Mouse (Mus musculus): ENCODE measurements around the gene Adtrp. TPM values are rescaled to one million over a fixed set of nuclear protein-coding genes. Genes with fewer than 3 reads are reported as not detected.

The Adtrp gene
- polyA plus RNA-seq (2014; fragmentation: Nextera tagmentation; extraction: Ambion mirVana): 3.1 and 3.3 TPM in 2 replicates

DNA sequence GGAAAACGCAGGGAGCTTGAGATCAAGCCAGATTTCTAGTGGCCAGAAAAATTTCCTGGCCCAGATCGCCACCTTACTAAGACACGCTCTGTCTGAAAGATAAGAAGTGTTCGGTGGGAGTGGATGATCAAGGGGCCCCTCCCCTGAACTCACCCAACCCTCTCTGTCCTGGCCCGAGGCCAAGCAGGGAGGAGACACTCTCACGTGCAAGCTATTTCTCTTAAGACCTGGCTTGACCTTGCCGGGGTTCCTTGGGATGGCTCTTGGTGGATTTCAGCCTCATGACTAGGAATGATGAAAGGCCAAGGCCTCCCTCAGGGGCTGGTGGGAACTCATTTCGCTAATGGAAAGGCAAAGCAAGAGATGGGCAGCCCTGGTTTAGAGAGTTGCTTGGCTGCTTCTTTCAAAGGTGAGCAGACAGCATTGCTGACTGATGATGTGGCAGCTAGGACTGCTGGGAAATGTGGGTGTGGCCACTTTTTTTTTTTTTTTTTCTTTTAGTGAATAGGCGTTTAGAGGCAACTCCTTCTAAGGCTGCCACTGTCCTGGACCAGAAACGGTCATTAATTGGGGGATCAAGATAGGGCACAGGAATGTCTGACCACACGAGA lies at the start of gene Adtrp:
Adtrp (minus strand) TSS at position 169 of the 611 bp plus-strand sequence.
- WGBS: 61% methylated on average over 11 of the region's 11 CpGs
- no peak within 1 kb of the TSS for H3K9ac ChIP-seq (ENCODE audit: low read depth, low read length)
- H3K9me3 ChIP-seq (ENCODE audit: control insufficient read depth, low read length): no peaks in the 10 kb centered on the region
- no peaks in the 10 kb centered on the region for H3K36me3 ChIP-seq (ENCODE audit: control insufficient read depth, insufficient read depth, low read length)
- no peak within 1 kb of the TSS for H3K27ac ChIP-seq (replicated peaks; ENCODE audit: low read depth, low read length)
- peak; percentile 32 for DNase-seq (ENCODE audit: low spot score)
- no peak for ATAC-seq (ENCODE audit: low read depth)
- H3K27me3 ChIP-seq (replicated peaks; ENCODE audit: control insufficient read depth, insufficient read depth, low read length): no peaks in the 10 kb centered on the region
- H3K4me3 ChIP-seq (ENCODE audit: low read depth, low read length): no peak within 1 kb of the TSS
- H3K4me2 ChIP-seq (ENCODE audit: low read depth, low read length): no peak within 1 kb of the TSS
- H3K4me1 ChIP-seq (ENCODE audit: control insufficient read depth, insufficient read depth, low read length): no peaks in the 10 kb centered on the region

GRCm38 (mm10) chr13:41892016-41892415 lies 44.5 kb upstream of the Adtrp start:
- H3K9me3 ChIP-seq (ENCODE audit: control insufficient read depth, low read length): no peaks in the 10 kb centered on the region
- H3K27ac ChIP-seq (replicated peaks; ENCODE audit: low read depth, low read length): no peak overlapping the region
- H3K9ac ChIP-seq (ENCODE audit: low read depth, low read length): no peak overlapping the region
- no peak overlapping the region for H3K4me3 ChIP-seq (ENCODE audit: low read depth, low read length)
- WGBS: 94% methylated on average over 12 of the region's 12 CpGs
- ATAC-seq (ENCODE audit: low read depth) (no peak), DNase-seq (ENCODE audit: low spot score) (no peak)
- H3K4me2 ChIP-seq (ENCODE audit: low read depth, low read length): no peak overlapping the region
- H3K36me3 ChIP-seq (ENCODE audit: control insufficient read depth, insufficient read depth, low read length): no peaks in the 10 kb centered on the region
- no peaks in the 10 kb centered on the region for H3K4me1 ChIP-seq (ENCODE audit: control insufficient read depth, insufficient read depth, low read length)
- H3K27me3 ChIP-seq (replicated peaks; ENCODE audit: control insufficient read depth, insufficient read depth, low read length): no peaks in the 10 kb centered on the region

DNA sequence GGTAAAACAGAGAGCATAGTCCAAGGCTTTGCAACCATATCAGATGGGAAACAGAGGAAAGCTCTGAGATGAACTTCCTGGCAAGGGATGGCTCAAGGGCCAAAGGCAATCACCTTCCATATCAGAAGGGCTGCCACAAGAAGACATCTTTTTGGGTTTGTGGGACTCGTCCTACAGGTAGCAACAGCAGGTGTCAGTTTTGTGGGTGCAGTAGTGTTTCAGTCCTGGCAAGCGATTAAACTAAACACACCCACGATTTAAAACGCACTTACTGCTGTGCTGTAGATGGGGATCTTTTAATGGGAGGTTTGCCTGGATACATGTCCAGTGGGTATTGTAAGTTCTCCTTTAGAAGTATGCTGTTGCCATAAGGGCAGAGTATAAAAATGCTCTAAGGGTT lies 43.1 kb upstream of the Adtrp start:
- Histone ChIP-seq H3K9ac (ENCODE audit: low read depth, low read length) (no peak overlapping the region), H3K4me2 (ENCODE audit: low read depth, low read length) (no peak overlapping the region), H3K4me1 (ENCODE audit: control insufficient read depth, insufficient read depth, low read length) (no peaks in the 10 kb centered on the region), H3K27ac (replicated peaks; ENCODE audit: low read depth, low read length) (no peak overlapping the region), H3K27me3 (replicated peaks; ENCODE audit: control insufficient read depth, insufficient read depth, low read length) (no peaks in the 10 kb centered on the region), H3K4me3 (ENCODE audit: low read depth, low read length) (no peak overlapping the region), H3K36me3 (ENCODE audit: control insufficient read depth, insufficient read depth, low read length) (no peaks in the 10 kb centered on the region), H3K9me3 (ENCODE audit: control insufficient read depth, low read length) (no peaks in the 10 kb centered on the region)
- 79% methylated on average over 4 of the region's 4 CpGs for WGBS
- DNase-seq (ENCODE audit: low spot score) (no peak), ATAC-seq (ENCODE audit: low read depth) (no peak)

- Histone ChIP-seq H3K9me3 (ENCODE audit: control insufficient read depth, low read length) (no peaks in the 10 kb centered on the region), H3K9ac (ENCODE audit: low read depth, low read length) (no peak overlapping the region), H3K4me3 (ENCODE audit: low read depth, low read length) (no peak overlapping the region), H3K36me3 (ENCODE audit: control insufficient read depth, insufficient read depth, low read length) (no peaks in the 10 kb centered on the region), H3K4me2 (ENCODE audit: low read depth, low read length) (no peak overlapping the region), H3K27me3 (replicated peaks; ENCODE audit: control insufficient read depth, insufficient read depth, low read length) (no peaks in the 10 kb centered on the region), H3K4me1 (ENCODE audit: control insufficient read depth, insufficient read depth, low read length) (no peaks in the 10 kb centered on the region), H3K27ac (replicated peaks; ENCODE audit: low read depth, low read length) (no peak overlapping the region)
- 90% methylated on average over 2 of the region's 2 CpGs for WGBS
- DNase-seq (ENCODE audit: low spot score): no peak
- ATAC-seq (ENCODE audit: low read depth): no peak
These were observed 42.7 kb upstream of the Adtrp start for GRCm38 (mm10) chr13:41890111-41890600.

DNA sequence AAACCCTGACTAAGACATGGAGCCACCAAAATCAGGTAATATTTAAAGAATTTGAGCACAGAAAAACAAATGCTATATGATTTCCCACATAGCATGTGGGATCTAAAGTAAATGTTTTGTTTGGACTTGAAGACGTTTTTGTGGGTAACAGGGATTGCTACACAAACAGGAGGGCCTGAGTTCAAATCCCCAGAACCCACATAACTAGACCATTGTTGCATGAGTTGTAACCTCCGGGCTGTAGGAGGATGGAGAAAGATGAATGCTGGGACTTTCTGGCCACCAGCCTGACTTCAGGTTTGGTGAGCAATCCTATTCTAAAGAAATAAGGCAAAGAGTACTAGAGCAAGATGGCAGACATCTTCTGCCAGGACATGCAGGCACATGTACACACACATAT lies 41.2 kb upstream of the Adtrp start:
- Histone ChIP-seq H3K36me3 (ENCODE audit: control insufficient read depth, insufficient read depth, low read length) (no peaks in the 10 kb centered on the region), H3K27me3 (replicated peaks; ENCODE audit: control insufficient read depth, insufficient read depth, low read length) (no peaks in the 10 kb centered on the region), H3K9ac (ENCODE audit: low read depth, low read length) (no peak overlapping the region), H3K9me3 (ENCODE audit: control insufficient read depth, low read length) (no peaks in the 10 kb centered on the region), H3K27ac (replicated peaks; ENCODE audit: low read depth, low read length) (no peak overlapping the region), H3K4me1 (ENCODE audit: control insufficient read depth, insufficient read depth, low read length) (no peaks in the 10 kb centered on the region), H3K4me2 (ENCODE audit: low read depth, low read length) (no peak overlapping the region), H3K4me3 (ENCODE audit: low read depth, low read length) (no peak overlapping the region)
- 84% methylated on average over 2 of the region's 2 CpGs for whole genome bisulfite sequencing
- no peak for DNase-seq (ENCODE audit: low spot score)
- no peak for ATAC-seq (ENCODE audit: low read depth)

- WGBS: 88% methylated on average over 4 of the region's 4 CpGs
- no peak overlapping the region for H3K4me2 ChIP-seq (ENCODE audit: low read depth, low read length)
- no peak overlapping the region for H3K4me3 ChIP-seq (ENCODE audit: low read depth, low read length)
- no peaks in the 10 kb centered on the region for H3K27me3 ChIP-seq (replicated peaks; ENCODE audit: control insufficient read depth, insufficient read depth, low read length)
- H3K9ac ChIP-seq (ENCODE audit: low read depth, low read length): no peak overlapping the region
- DNase-seq (ENCODE audit: low spot score): no peak
- no peak overlapping the region for H3K27ac ChIP-seq (replicated peaks; ENCODE audit: low read depth, low read length)
- no peaks in the 10 kb centered on the region for H3K4me1 ChIP-seq (ENCODE audit: control insufficient read depth, insufficient read depth, low read length)
- no peaks in the 10 kb centered on the region for H3K9me3 ChIP-seq (ENCODE audit: control insufficient read depth, low read length)
- ATAC-seq (ENCODE audit: low read depth): no peak
- no peaks in the 10 kb centered on the region for H3K36me3 ChIP-seq (ENCODE audit: control insufficient read depth, insufficient read depth, low read length)
These were observed 38.6 kb upstream of the Adtrp start for GRCm38 (mm10) chr13:41886120-41886519.

DNA sequence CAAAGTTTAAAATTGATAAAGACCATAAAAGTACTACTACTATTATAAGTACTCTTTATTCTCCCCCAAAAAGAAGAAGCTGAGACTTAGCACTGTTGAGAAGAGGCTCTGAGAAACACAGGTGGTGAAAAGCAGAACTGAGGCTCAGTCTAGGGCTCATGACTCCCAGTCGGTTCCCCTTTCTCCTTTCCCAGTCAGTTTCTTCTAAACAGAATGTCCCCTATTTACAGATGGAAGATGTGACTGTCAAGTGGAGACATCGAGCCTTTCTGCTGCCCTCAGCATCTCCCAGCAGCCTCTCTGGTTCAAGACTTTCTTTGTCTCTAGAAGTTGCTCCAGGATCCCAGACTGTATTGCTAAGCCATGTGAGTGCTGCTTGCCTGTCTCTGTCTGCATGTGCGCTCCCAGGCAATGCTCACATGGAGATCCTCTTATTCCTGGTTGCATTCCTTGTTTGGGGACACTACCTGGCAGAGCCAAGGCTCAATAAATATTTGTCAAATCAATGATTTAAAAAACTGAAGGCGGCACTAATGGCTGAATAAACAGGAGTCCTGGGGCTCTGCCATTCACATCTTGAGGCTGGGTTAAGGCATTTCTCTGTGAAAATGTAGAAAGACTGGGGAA lies 36.3 kb upstream of the Adtrp start:
- H3K4me2 ChIP-seq (ENCODE audit: low read depth, low read length): no peak overlapping the region
- no peaks in the 10 kb centered on the region for H3K27me3 ChIP-seq (replicated peaks; ENCODE audit: control insufficient read depth, insufficient read depth, low read length)
- 69% methylated on average over 4 of the region's 4 CpGs for WGBS
- no peak overlapping the region for H3K9ac ChIP-seq (ENCODE audit: low read depth, low read length)
- H3K36me3 ChIP-seq (ENCODE audit: control insufficient read depth, insufficient read depth, low read length): no peaks in the 10 kb centered on the region
- H3K4me1 ChIP-seq (ENCODE audit: control insufficient read depth, insufficient read depth, low read length): no peaks in the 10 kb centered on the region
- no peak for ATAC-seq (ENCODE audit: low read depth)
- no peak for DNase-seq (ENCODE audit: low spot score)
- no peak overlapping the region for H3K4me3 ChIP-seq (ENCODE audit: low read depth, low read length)
- no peak overlapping the region for H3K27ac ChIP-seq (replicated peaks; ENCODE audit: low read depth, low read length)
- no peaks in the 10 kb centered on the region for H3K9me3 ChIP-seq (ENCODE audit: control insufficient read depth, low read length)

- H3K27ac ChIP-seq (replicated peaks; ENCODE audit: low read depth, low read length): no peak overlapping the region
- H3K27me3 ChIP-seq (replicated peaks; ENCODE audit: control insufficient read depth, insufficient read depth, low read length): no peaks in the 10 kb centered on the region
- no peak overlapping the region for H3K4me3 ChIP-seq (ENCODE audit: low read depth, low read length)
- H3K36me3 ChIP-seq (ENCODE audit: control insufficient read depth, insufficient read depth, low read length): no peaks in the 10 kb centered on the region
- H3K9me3 ChIP-seq (ENCODE audit: control insufficient read depth, low read length): no peaks in the 10 kb centered on the region
- ATAC-seq (ENCODE audit: low read depth): 0 out of 2 replicates have a peak, but pooled peaks have one; percentile 47
- H3K4me2 ChIP-seq (ENCODE audit: low read depth, low read length): no peak overlapping the region
- H3K9ac ChIP-seq (ENCODE audit: low read depth, low read length): no peak overlapping the region
- no peaks in the 10 kb centered on the region for H3K4me1 ChIP-seq (ENCODE audit: control insufficient read depth, insufficient read depth, low read length)
- 56% methylated on average over 2 of the region's 2 CpGs for WGBS
- peak; percentile 62 for DNase-seq (ENCODE audit: low spot score)
These were observed 33.7 kb upstream of the Adtrp start for GRCm38 (mm10) chr13:41881201-41881600.

GRCm38 (mm10) chr13:41880525-41880924 lies 33.0 kb upstream of the Adtrp start:
- H3K27me3 ChIP-seq (replicated peaks; ENCODE audit: control insufficient read depth, insufficient read depth, low read length): no peaks in the 10 kb centered on the region
- H3K36me3 ChIP-seq (ENCODE audit: control insufficient read depth, insufficient read depth, low read length): no peaks in the 10 kb centered on the region
- no peak for ATAC-seq (ENCODE audit: low read depth)
- no peak for DNase-seq (ENCODE audit: low spot score)
- no peaks in the 10 kb centered on the region for H3K9me3 ChIP-seq (ENCODE audit: control insufficient read depth, low read length)
- H3K4me3 ChIP-seq (ENCODE audit: low read depth, low read length): no peak overlapping the region
- no peak overlapping the region for H3K9ac ChIP-seq (ENCODE audit: low read depth, low read length)
- H3K4me1 ChIP-seq (ENCODE audit: control insufficient read depth, insufficient read depth, low read length): no peaks in the 10 kb centered on the region
- H3K4me2 ChIP-seq (ENCODE audit: low read depth, low read length): no peak overlapping the region
- H3K27ac ChIP-seq (replicated peaks; ENCODE audit: low read depth, low read length): no peak overlapping the region

Data from embryonic facial prominence, embryonic 14.5 days (tissue).